Mouse (Mus musculus) fibroblast of lung, adult 2 months (primary cell): ENCODE measurements around the gene Hjurp.
"Not testable (repeated sequence)": the region's sequence is repeated elsewhere in the genome, so short reads cannot be mapped to it uniquely, and the experiment has no call there.

Experiments
- DNase-seq: peaks from one replicate; pipeline ENCODE4 v3.0.0-alpha.2; 2011; ENCODE audit warnings: low read depth

Hjurp gene

DNA sequence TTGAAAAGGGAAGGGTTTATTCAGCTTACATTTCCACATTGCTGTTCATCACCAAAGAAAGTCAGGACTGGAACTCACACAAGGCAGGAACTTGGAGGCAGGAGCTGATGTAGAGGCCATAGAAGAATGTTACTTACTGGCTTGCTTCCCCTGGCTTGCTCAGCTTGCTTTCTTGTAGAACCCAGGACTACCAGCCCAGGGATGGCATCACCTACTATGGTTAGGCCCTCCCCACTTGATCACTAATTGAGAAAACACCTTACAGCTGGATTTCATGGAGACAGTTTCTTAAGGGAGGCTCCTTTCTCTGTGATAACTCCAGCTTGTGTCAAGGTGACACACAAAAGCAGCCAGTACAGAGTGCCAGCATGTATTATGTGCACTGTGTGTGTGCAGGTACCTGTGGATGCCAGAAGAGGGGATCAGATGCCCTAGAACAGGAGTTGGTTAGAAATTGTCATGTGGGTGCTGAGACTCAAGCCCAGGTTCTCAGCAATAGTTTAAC is 54.4 kb downstream of the Hjurp start:
- not testable (repeated sequence) for DNase-seq

DNA sequence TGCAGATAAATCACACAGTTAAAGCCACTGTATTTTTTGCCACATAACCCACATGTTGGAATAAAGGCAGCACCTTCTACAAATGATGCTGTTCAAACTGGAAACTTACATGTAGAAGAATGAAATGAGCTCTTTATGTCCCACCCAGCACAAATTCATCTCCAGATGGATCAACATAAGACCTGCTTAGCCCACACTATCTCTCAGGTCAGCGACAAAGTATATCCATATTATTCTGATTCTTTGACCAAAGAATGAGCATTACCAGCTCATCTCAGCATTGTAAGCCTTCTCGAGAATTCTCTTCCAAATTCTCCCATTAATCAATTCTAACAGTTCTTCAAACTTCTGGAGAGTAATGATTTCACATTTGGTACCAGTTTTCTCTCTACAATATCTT is 55.2 kb downstream of the Hjurp start:
- no peak for DNase-seq

DNA sequence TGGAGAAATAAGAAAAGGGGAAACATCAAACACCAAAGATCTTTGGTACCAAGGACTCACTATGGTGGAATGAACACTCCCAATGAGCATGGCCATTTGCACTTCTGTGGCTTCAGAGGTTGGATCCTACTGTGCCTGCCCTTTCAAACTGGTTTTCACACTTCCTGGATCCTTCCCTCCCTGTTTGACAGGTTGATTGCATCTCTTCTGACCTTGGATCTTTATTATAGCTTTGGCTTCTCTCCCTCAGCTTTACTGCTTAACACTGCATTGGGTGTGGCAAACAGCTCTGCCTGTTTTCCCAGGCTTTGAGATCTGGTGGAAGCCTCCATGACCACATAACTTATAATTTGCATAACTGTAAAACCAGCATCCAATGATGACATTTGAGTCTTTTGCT is 57.1 kb downstream of the Hjurp start:
- no peak for DNase-seq

DNA sequence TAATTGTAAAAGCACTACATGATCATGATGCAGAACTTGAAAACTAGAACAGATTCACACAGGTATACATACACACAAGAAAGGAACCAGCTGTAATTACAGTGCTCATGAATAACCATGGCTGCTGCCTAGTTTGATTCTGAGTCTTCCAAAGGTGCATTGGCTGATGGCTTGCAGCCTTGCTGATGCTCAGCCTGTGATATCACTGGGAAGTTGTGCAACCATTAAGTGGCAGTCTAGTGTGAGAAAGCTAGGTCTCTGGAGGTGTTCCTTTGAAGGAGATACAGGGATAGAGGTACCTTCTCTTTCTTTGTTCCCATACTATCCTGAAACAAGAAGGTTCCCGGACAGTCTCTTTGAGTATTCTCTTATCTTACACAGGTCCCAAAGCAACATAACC is 58.4 kb downstream of the Hjurp start:
- no peak for DNase-seq

DNA sequence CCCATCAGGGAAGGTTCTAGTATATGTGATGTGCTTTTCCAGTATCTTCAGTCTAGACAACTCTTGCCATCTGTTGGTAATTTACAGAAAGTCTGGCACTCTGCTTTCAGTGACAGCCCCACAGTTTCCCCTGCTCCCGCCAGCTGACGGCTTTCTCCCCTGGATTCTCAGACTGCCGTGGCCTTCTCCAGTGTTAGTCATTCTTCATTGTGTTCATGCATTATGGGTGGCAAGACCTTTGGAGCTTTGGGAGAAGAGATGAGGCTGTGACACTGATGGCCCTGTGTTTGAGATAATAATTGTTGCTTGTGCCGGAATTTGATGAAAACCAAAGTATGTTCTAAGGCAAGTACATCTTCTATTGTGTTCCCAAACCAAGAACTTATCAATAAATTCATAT is 58.8 kb downstream of the Hjurp start:
- no peak for DNase-seq

DNA sequence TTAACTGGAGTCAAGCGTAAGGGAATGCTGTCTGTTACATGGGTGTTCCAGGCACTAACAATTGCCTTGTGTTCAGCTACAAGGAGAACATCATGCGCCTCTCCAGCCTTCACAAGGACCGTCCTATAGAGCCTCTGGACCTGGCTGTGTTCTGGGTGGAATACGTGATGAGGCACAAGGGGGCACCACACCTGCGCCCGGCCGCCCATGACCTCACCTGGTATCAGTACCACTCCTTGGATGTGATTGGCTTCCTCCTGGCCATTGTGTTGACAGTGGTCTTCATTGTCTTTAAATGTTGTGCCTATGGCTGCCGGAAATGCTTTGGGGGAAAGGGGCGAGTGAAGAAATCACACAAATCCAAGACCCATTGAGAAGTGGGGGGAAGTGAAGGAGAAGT is 59.4 kb downstream of the Hjurp start:
- DNase-seq = no peak

DNA sequence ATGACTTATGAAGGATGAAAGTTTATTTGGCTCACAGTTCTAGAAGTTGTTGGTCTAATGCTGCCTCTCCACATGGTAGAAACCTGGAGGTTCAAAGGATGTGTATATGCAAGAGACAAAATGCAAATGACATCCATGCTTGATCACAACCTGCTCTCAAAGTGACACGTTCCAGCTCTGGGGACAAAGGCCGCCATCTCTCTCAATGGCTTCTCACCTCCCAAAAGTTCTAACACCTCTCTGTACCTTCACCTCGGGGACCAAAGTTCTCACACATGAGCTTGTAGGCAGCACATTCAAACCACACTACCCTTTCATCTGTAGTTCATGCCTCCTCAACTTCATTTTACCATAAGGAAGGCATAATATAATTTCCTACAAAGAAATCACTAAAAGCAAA is 59.9 kb downstream of the Hjurp start:
- DNase-seq = no peak

DNA sequence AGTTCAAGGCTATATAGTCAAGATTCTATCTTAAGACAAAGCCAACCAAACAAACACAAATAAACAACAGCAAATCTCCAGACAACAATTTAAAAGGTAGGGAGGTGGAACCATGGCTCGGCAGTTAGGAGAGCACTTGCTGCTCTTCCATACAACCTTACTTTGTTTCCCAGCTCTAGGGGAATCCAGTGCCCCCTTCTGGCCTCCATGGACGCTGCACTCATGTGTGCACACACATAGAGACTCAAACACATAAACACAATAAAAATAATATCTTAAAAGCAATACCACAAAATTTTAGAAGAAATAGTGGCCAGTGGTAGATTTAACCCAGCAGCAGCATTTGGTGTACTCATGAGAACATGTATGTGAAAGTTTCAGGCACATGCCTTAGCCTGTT is 60.3 kb downstream of the Hjurp start:
- no peak for DNase-seq

DNA sequence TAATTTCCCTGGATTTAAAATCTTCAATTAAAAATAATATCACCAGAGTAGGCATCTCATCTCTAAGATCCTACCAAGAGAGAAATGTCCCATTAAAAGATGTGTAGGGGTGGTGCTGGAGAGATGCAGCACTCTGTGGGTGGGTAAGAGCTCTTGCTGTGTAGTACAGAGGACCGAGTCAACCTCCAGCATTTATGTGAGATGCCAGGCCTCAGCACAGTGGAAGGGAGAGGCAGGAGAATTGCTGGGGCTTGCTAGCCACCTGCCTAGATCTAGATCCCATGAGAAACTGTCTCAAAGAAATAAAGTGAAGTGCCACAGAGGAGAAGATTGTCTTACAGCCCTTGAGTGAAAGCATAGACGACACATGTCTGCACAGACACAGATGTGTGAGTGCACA is 60.9 kb downstream of the Hjurp start:
- no peak for DNase-seq

DNA sequence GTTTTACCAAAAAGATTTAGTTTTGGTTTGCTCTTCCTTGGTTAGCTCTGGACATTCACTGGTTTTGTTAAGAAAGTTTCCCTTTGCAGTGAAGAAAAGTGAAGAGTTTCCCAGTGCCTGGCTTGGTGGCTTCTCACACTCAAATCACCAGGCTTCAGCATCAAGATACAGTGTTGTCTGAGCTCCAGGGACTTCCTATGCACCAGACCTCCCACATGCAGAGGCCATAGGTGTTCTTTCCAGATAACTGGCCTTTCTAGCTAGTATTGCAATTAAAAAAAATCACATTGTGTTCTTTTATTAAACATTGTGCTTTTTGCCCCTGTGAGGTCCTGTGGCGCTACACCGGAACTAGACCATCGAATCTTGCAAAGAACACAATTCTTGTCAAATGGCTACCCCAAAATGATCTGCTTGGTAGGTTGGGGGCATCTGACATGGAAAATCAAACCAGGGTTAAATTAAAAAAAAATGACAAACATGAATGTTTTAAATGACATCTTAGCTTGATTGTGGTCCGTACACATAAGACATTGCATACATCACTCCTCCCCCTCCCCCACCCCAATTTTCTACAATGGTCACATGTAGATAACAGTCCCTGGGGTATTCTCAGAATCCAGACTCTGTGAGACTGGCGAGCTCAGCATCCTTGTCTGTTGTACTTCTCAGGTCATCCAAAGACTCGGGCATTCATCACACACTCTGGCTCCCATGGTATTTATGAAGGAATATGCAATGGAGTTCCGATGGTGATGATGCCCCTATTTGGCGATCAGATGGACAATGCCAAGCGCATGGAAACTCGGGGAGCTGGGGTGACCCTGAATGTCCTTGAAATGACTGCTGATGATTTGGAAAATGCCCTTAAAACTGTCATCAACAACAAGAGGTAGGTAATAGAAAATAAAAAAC is 61.7 kb downstream of the Hjurp start:
- DNase-seq = no peak

DNA sequence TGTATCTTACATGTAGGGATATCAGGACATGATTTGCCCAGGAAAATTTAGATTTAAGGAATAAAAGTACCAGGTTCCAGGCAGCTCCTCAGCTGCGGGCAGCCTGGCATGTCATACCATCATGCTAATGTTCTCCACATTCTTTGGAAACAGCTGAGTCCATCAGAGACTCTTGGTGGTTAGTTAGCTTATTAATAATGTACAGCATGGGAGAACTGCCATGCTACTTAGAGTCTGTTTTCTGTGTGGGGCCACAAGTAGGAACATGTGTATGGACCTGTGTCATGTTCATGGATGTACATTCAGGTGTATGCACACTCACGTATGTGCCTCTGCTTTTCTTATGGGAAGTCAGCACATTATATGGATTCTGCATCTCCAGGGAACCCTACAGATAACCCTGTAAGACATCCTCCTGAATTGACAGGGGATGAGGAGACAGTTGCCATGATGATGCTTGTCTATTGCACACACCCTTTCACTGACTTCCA is 62.9 kb downstream of the Hjurp start:
- DNase-seq = no peak

DNA sequence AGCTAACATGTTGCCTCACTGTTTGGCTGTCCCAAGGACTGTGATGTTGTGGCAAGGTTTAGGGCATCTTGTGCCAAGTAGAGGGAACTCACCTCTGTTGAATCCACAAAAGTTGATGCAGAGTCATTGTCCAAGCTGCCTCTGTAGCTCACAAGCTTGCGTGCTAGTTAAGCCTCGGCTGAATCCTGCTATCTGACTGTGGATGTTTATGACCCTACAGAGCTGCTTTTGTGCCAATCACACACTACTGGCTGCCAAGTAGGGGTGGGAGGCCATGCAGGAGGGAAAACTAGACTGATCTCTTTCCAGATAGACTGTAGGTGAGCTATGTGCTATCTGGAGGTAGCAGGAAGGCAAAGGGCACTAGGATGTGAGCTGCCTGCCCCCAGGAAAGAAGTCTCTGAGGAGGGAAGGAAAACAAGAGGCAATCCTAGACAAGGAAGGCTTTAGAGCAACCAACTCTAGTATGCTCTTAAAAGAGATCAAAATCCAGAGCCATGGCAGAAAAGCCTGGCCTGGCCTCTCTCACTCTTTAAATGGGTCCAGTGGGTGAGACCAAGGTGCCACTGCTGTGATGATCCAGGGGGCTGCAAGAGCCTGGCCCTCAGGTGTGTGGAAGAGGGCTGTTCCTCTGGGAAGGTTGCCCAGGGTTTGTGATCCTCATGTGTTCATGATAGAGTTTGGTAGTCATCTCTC is 63.5 kb downstream of the Hjurp start:
- DNase-seq = no peak

DNA sequence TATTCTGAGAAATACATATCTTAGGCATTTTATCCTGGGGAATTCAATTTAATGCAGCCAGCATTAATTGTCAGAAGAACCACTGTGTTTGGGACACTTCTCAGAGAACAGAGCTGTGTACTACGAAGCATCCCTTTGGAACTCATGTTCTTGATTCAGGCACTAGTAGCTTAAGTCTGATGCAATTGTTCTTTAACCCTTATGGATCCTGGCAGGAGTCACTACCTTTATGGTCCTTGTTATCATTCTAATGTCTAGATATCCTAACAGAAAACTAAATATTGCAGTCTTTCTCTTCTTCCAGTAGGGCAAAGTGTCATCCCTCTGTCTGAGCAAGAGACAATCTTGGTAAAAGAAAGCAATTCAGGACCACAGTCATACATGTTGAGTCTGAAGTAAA is 64.4 kb downstream of the Hjurp start:
- no peak for DNase-seq
